Mouse (Mus musculus) stomach, postnatal 0 days (tissue): Measurements from ENCODE around the gene 2310007B03Rik. TPM values are rescaled to one million over a fixed set of nuclear protein-coding genes. Genes with fewer than 3 reads are reported as not detected.

Experiments used
- ATAC-seq: fragments of 200-750 bp; cut with Nextera tagmentation; 2 replicates; pipeline ENCODE4 v1.8.0; 2017; ENCODE audit not compliant: low FRiP score, low TSS enrichment
- DNase-seq: peaks from one replicate; pipeline ENCODE4 v3.0.0-alpha.2; 2016; ENCODE audit warnings: low spot score
- H3K27ac ChIP-seq: fragments of 300-500 bp; sonication (generic); replicated peaks from 2 replicates; pipeline ENCODE4 v1.5.1; 2014; ENCODE audit warnings: mild to moderate bottlenecking, control low read depth
- H3K27me3 ChIP-seq: fragments of 300-500 bp; sonication (generic); 2 replicates; pipeline ENCODE4 v1.6.1; 2014; ENCODE audit warnings: low read length; ENCODE audit not compliant: control insufficient read depth, insufficient read depth
- H3K36me3 ChIP-seq: fragments of 300-500 bp; sonication (generic); 2 replicates; pipeline ENCODE4 v1.6.1; 2014; ENCODE audit warnings: low read length, mixed read lengths; ENCODE audit not compliant: control insufficient read depth, insufficient read depth
- H3K4me1 ChIP-seq: fragments of 300-500 bp; sonication (generic); replicated peaks from 2 replicates; pipeline ENCODE4 v1.6.1; 2014; ENCODE audit warnings: antibody characterized with exemption; ENCODE audit not compliant: control insufficient read depth, insufficient read depth
- H3K4me2 ChIP-seq: fragments of 300-500 bp; sonication (generic); replicated peaks from 2 replicates; pipeline ENCODE4 v1.6.1; 2014; ENCODE audit warnings: low read depth, mild to moderate bottlenecking, control low read depth, moderate library complexity
- H3K4me3 ChIP-seq: fragments of 300-500 bp; sonication (generic); 2 replicates; pipeline ENCODE4 v1.5.1; 2014; ENCODE audit warnings: low read depth, low read length, control low read depth
- H3K9ac ChIP-seq: fragments of 300-500 bp; sonication (generic); 2 replicates; pipeline ENCODE4 v1.6.1; 2014; ENCODE audit warnings: mild to moderate bottlenecking, low read length, control low read depth, mixed read lengths
- H3K9me3 ChIP-seq: fragments of 300-500 bp; sonication (generic); 2 replicates; pipeline ENCODE4 v1.6.1; 2016; ENCODE audit warnings: low read length; ENCODE audit not compliant: control insufficient read depth
- CTCF ChIP-seq: IDR thresholded peaks from 2 replicates; pipeline ENCODE4 v1.5.1; 2016; ENCODE audit warnings: antibody characterized with exemption, low read depth, mild to moderate bottlenecking, moderate library complexity
- EP300 ChIP-seq: optimal IDR thresholded peaks from 2 replicates; pipeline ENCODE3; 2016; ENCODE audit warnings: antibody characterized with exemption
- WGBS: fragments of 180-500 bp; shearing (Covaris S2); extraction: QIAGEN DNeasy Blood & Tissue Kit; methylation state at CpG from one replicate; pipeline ENCODE4 v1.1.7; 2014; 5-methylcytosine and 5-hydroxymethylcytosine counted together
- polyA plus RNA-seq: library from polyadenylated mRNA; unstranded; fragments of >200 nt; fragmentation: Nextera tagmentation; extraction: Ambion mirVana; gene quantifications from 2 replicates; pipeline ENCODE4 v1.2.1, GENCODE M21; 2015

Gene 2310007B03Rik
- polyA plus RNA-seq, 1 experiment from 2014 or later, result 27.8 TPM

- no peak for TF ChIP-seq EP300
- no peak for TF ChIP-seq CTCF
- H3K27ac ChIP-seq, result no peak overlapping the region
- H3K4me1 ChIP-seq, result no peaks in the 10 kb centered on the region
- no peak overlapping the region for H3K9ac ChIP-seq
- ATAC-seq (no peak), DNase-seq (no peak)
- H3K4me2 ChIP-seq, result no peak overlapping the region
- no peaks in the 10 kb centered on the region for H3K27me3 ChIP-seq
- H3K4me3 ChIP-seq, result no peak overlapping the region
- WGBS, result 57% methylated on average over 2 of the region's 2 CpGs
- no peaks in the 10 kb centered on the region for H3K9me3 ChIP-seq
- H3K36me3 ChIP-seq, result no peaks in the 10 kb centered on the region
Measured at GRCm38 (mm10) chr1:93150907-93151661, 9.7 kb downstream of the 2310007B03Rik start.

GRCm38 (mm10) chr1:93144176-93144575 is 16.6 kb downstream of the 2310007B03Rik start:
- no peak overlapping the region for H3K4me2 ChIP-seq
- H3K27ac ChIP-seq, result no peak overlapping the region
- H3K27me3 ChIP-seq, result no peaks in the 10 kb centered on the region
- DNase-seq (no peak), ATAC-seq (no peak)
- no peak overlapping the region for H3K4me3 ChIP-seq
- no peaks in the 10 kb centered on the region for H3K4me1 ChIP-seq
- WGBS, result 75% methylated on average over 9 of the region's 9 CpGs
- H3K9ac ChIP-seq, result no peak overlapping the region
- H3K9me3 ChIP-seq, result no peaks in the 10 kb centered on the region
- TF ChIP-seq EP300, result no peak
- no peak for TF ChIP-seq CTCF
- H3K36me3 ChIP-seq, result no peaks in the 10 kb centered on the region

- H3K4me1 ChIP-seq, result no peaks in the 10 kb centered on the region
- DNase-seq (no peak), ATAC-seq (no peak)
- WGBS, result 92% methylated on average over 1 of the region's 1 CpGs
- no peak overlapping the region for H3K4me3 ChIP-seq
- no peaks in the 10 kb centered on the region for H3K36me3 ChIP-seq
- no peak overlapping the region for H3K27ac ChIP-seq
- H3K27me3 ChIP-seq, result no peaks in the 10 kb centered on the region
- no peak overlapping the region for H3K4me2 ChIP-seq
- no peaks in the 10 kb centered on the region for H3K9me3 ChIP-seq
- TF ChIP-seq CTCF (no peak), EP300 (no peak)
- H3K9ac ChIP-seq, result no peak overlapping the region
Measured at GRCm38 (mm10) chr1:93142871-93143270, 17.9 kb downstream of the 2310007B03Rik start.

- Histone ChIP-seq H3K36me3 (no peaks in the 10 kb centered on the region), H3K4me2 (no peak overlapping the region), H3K4me1 (no peaks in the 10 kb centered on the region), H3K4me3 (no peak overlapping the region), H3K9me3 (no peaks in the 10 kb centered on the region), H3K9ac (no peak overlapping the region), H3K27me3 (no peaks in the 10 kb centered on the region), H3K27ac (no peak overlapping the region)
- ATAC-seq (no peak; the same call in 1 of the 2 replicates), DNase-seq (no peak)
- 68% methylated on average over 7 of the region's 7 CpGs for WGBS
- TF ChIP-seq EP300 (no peak), CTCF (no peak)
Measured at GRCm38 (mm10) chr1:93139713-93140112, 21.0 kb downstream of the 2310007B03Rik start.

DNA sequence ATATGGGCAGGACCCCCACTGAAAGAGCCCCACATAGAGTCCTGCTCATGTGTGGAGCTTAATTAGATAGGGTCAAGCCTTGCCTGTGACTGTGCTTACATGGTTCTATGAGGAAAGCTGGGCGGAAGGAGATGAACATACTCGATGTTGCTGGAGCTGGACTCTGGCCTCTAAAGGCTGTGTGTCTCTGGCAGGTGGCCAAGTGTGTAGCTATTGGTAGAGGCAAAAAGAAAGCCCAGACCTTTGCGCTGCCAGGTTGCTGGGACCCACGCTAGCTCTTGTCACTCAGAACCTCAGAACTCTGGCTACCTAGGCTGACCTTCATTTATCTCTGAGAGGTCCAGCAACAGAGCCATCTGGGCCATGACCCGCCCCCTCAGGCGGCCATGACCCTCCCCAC is 22.2 kb downstream of the 2310007B03Rik start:
- no peaks in the 10 kb centered on the region for H3K36me3 ChIP-seq
- H3K27me3 ChIP-seq, result no peaks in the 10 kb centered on the region
- H3K9me3 ChIP-seq, result no peaks in the 10 kb centered on the region
- WGBS, result 68% methylated on average over 6 of the region's 6 CpGs
- TF ChIP-seq CTCF (no peak), EP300 (no peak)
- DNase-seq (peak; percentile 88), ATAC-seq (peak; percentile 85)
- H3K4me3 ChIP-seq, result no peak overlapping the region
- H3K4me2 ChIP-seq, result no peak overlapping the region
- no peaks in the 10 kb centered on the region for H3K4me1 ChIP-seq
- H3K9ac ChIP-seq, result no peak overlapping the region
- H3K27ac ChIP-seq, result no peak overlapping the region

GRCm38 (mm10) chr1:93135036-93135526 is 25.7 kb downstream of the 2310007B03Rik start, which contains the start of gene Agxt:
TSS of gene Agxt (plus strand) at chr1:93135240.
- H3K9me3 ChIP-seq, result no peaks in the 10 kb centered on the region
- no peaks in the 10 kb centered on the region for H3K36me3 ChIP-seq
- no peaks in the 10 kb centered on the region for H3K4me1 ChIP-seq
- no peak for ATAC-seq
- peak; percentile 11 for DNase-seq
- TF ChIP-seq EP300, result no peak
- no peak for TF ChIP-seq CTCF
- no peak within 1 kb of the TSS for H3K27ac ChIP-seq
- H3K4me3 ChIP-seq, result no peak within 1 kb of the TSS
- WGBS, result 83% methylated on average over 12 of the region's 12 CpGs
- H3K4me2 ChIP-seq, result no peak within 1 kb of the TSS
- no peaks in the 10 kb centered on the region for H3K27me3 ChIP-seq
- no peak within 1 kb of the TSS for H3K9ac ChIP-seq
